Mouse (Mus musculus) MEL (cell line): ENCODE results near the gene Lipa. TPM values are rescaled to one million over a fixed set of nuclear protein-coding genes. Genes with fewer than 3 reads are reported as not detected.

Experiments
- DNase-seq: peaks from one replicate; pipeline ENCODE4 v3.0.0; 2011; ENCODE audit warnings: low read depth, low spot score
- H3K27ac ChIP-seq: 2 replicates; pipeline ENCODE4 v1.5.1; 2012; ENCODE audit warnings: low read depth, mild to moderate bottlenecking, control low read depth, low read length, moderate library complexity; ENCODE audit not compliant: control insufficient read depth
- H3K27me3 ChIP-seq, 2 experiments: fragments of 150-350 bp in 1 of 2; sonication (generic) in 1 of 2; 2 replicates each; pipeline ENCODE4 v1.6.1; 2012; ENCODE audit warnings: low read length in 2 of 2, mild to moderate bottlenecking in 2 of 2, improper control_type of control experiment in 1 of 2, moderate library complexity in 1 of 2; ENCODE audit not compliant: insufficient read depth in 2 of 2, control insufficient read depth in 1 of 2
- H3K36me3 ChIP-seq, 2 experiments: 2 replicates each; pipeline ENCODE4 v1.6.1; 2012 to 2014; ENCODE audit warnings: low read length in 2 of 2, improper control_type of control experiment in 1 of 2, inconsistent platforms in 1 of 2, mild to moderate bottlenecking in 1 of 2; ENCODE audit not compliant: insufficient read depth in 2 of 2, control insufficient read depth in 1 of 2
- H3K4me1 ChIP-seq, 2 experiments: fragments of 150-350 bp in 1 of 2; sonication (generic) in 1 of 2; 2 replicates each; pipeline ENCODE4 v1.6.1; 2012; ENCODE audit warnings: low read length in 2 of 2, improper control_type of control experiment in 1 of 2, mild to moderate bottlenecking in 1 of 2; ENCODE audit not compliant: insufficient read depth in 2 of 2, control insufficient read depth in 1 of 2
- H3K4me3 ChIP-seq, 2 experiments: fragments of 150-350 bp in 1 of 2; sonication (generic) in 1 of 2; 2 replicates each; pipeline ENCODE4 v1.5.1; 2012; ENCODE audit warnings: low read depth in 2 of 2, low read length in 2 of 2, mild to moderate bottlenecking in 2 of 2, moderate library complexity in 2 of 2, control low read depth in 1 of 2, improper control_type of control experiment in 1 of 2; ENCODE audit not compliant: control insufficient read depth in 1 of 2, insufficient read depth in 1 of 2
- H3K79me2 ChIP-seq: 2 replicates; pipeline ENCODE4 v1.6.1; 2012; ENCODE audit warnings: mild to moderate bottlenecking, low read length, moderate library complexity; ENCODE audit not compliant: control insufficient read depth, poor library complexity, insufficient read depth
- H3K9ac ChIP-seq: 2 replicates; pipeline ENCODE4 v1.6.1; 2012; ENCODE audit warnings: low read depth, mild to moderate bottlenecking, control low read depth, low read length, moderate library complexity; ENCODE audit not compliant: control insufficient read depth, poor library complexity, severe bottlenecking
- H3K9me3 ChIP-seq: fragments of 150-350 bp; sonication (generic); replicated peaks from 2 replicates; pipeline ENCODE4 v1.6.1; 2012; ENCODE audit warnings: mild to moderate bottlenecking, low read length, improper control_type of control experiment, moderate library complexity; ENCODE audit not compliant: insufficient read depth
- CTCF ChIP-seq, 3 experiments: IDR thresholded peaks in 2 of 3; conservative IDR thresholded peaks in 1 of 3; 2 replicates each; pipeline ENCODE4 v1.5.1; 2011 to 2012; ENCODE audit warnings: low read length in 3 of 3, low read depth in 2 of 3, mild to moderate bottlenecking in 2 of 3, improper control_type of control experiment in 1 of 3, inconsistent platforms in 1 of 3, mixed read lengths in 1 of 3, moderate library complexity in 1 of 3; ENCODE audit not compliant: control insufficient read depth in 1 of 3, insufficient read depth in 1 of 3, poor library complexity in 1 of 3, severe bottlenecking in 1 of 3
- E2F4 ChIP-seq: IDR thresholded peaks from 2 replicates; pipeline ENCODE4 v1.6.1; 2011; ENCODE audit warnings: low read depth, low read length, improper control_type of control experiment, borderline replicate concordance
- GABPA ChIP-seq: IDR thresholded peaks from 2 replicates; pipeline ENCODE4 v1.6.1; 2012; ENCODE audit warnings: low read depth, mild to moderate bottlenecking, inconsistent platforms, low read length, improper control_type of control experiment, moderate library complexity
- GATA1 ChIP-seq: IDR thresholded peaks from 2 replicates; pipeline ENCODE4 v1.6.1; 2011; ENCODE audit warnings: low read depth, low read length, improper control_type of control experiment
- MAX ChIP-seq: IDR thresholded peaks from 2 replicates; pipeline ENCODE4 v1.6.1; 2011; ENCODE audit warnings: low read length, improper control_type of control experiment
- MYB ChIP-seq: IDR thresholded peaks from 2 replicates; pipeline ENCODE4 v1.6.1; 2011; ENCODE audit warnings: mild to moderate bottlenecking, low read depth, low read length, improper control_type of control experiment
- MYC ChIP-seq: IDR thresholded peaks from 2 replicates; pipeline ENCODE4 v1.6.1; 2011; ENCODE audit warnings: low read depth, mild to moderate bottlenecking, low read length, improper control_type of control experiment, moderate library complexity
- NELFE ChIP-seq: IDR thresholded peaks from 2 replicates; pipeline ENCODE4 v1.6.1; 2011; ENCODE audit warnings: low read depth, low read length, improper control_type of control experiment
- POLR2A ChIP-seq, 2 experiments: IDR thresholded peaks; 2 replicates each; pipeline ENCODE4 v1.6.1; 2011 to 2012; ENCODE audit warnings: low read length in 2 of 2, mild to moderate bottlenecking in 2 of 2, control low read depth in 1 of 2, improper control_type of control experiment in 1 of 2, low read depth in 1 of 2, moderate library complexity in 1 of 2; ENCODE audit not compliant: control insufficient read depth in 1 of 2, insufficient read depth in 1 of 2, poor library complexity in 1 of 2
- POLR2AphosphoS5 ChIP-seq: IDR thresholded peaks from 2 replicates; pipeline ENCODE4 v1.6.1; 2012; ENCODE audit warnings: low read depth, borderline replicate concordance, mild to moderate bottlenecking, inconsistent platforms, low read length, moderate library complexity, mixed read lengths
- RAD21 ChIP-seq: IDR thresholded peaks from 2 replicates; pipeline ENCODE4 v1.6.1; 2011; ENCODE audit warnings: mild to moderate bottlenecking, low read depth, low read length, improper control_type of control experiment
- RCOR1 ChIP-seq: IDR thresholded peaks from 2 replicates; pipeline ENCODE4 v1.6.1; 2012; ENCODE audit warnings: low read depth, mild to moderate bottlenecking, inconsistent platforms, low read length, improper control_type of control experiment
- TAL1 ChIP-seq: IDR thresholded peaks from 2 replicates; pipeline ENCODE4 v1.6.1; 2012; ENCODE audit warnings: mild to moderate bottlenecking, inconsistent platforms, low read length, moderate library complexity, mixed read lengths
- TCF12 ChIP-seq: IDR thresholded peaks from 2 replicates; pipeline ENCODE4 v1.6.1; 2014; ENCODE audit warnings: low read depth, mild to moderate bottlenecking, inconsistent platforms, low read length, improper control_type of control experiment, moderate library complexity
- UBTF ChIP-seq: IDR thresholded peaks from 2 replicates; pipeline ENCODE4 v1.6.1; 2012; ENCODE audit warnings: low read depth, mild to moderate bottlenecking, inconsistent platforms, low read length, improper control_type of control experiment, moderate library complexity, borderline replicate concordance; ENCODE audit not compliant: insufficient read depth
- USF1 ChIP-seq: IDR thresholded peaks from 2 replicates; pipeline ENCODE4 v1.6.1; 2014; ENCODE audit warnings: low read depth, mild to moderate bottlenecking, inconsistent platforms, low read length, improper control_type of control experiment, moderate library complexity
- USF2 ChIP-seq, 2 experiments: IDR thresholded peaks; 2 replicates each; pipeline ENCODE4 v1.6.1; 2011 to 2012; ENCODE audit warnings: improper control_type of control experiment in 2 of 2, low read length in 2 of 2, borderline replicate concordance in 1 of 2, inconsistent platforms in 1 of 2, low read depth in 1 of 2, mild to moderate bottlenecking in 1 of 2; ENCODE audit not compliant: insufficient read depth in 1 of 2
- ZC3H11A ChIP-seq: IDR thresholded peaks from 2 replicates; pipeline ENCODE4 v1.6.1; 2012; ENCODE audit warnings: low read depth, mild to moderate bottlenecking, inconsistent platforms, low read length, improper control_type of control experiment
- ZKSCAN1 ChIP-seq: IDR thresholded peaks from 2 replicates; pipeline ENCODE4 v1.6.1; 2012; ENCODE audit warnings: low read depth, mild to moderate bottlenecking, inconsistent platforms, low read length, improper control_type of control experiment, moderate library complexity
- polyA plus RNA-seq, 2 experiments: library from polyadenylated mRNA; stranded (reverse) in 1 of 2; unstranded in 1 of 2; fragments of >175 nt in 1 of 2; fragments of >200 nt in 1 of 2; gene quantifications; 2 replicates each; pipeline versions ENCODE4 v1.2.1 to v1.2.4; 2012; ENCODE audit warnings: low replicate concordance in 2 of 2, low read depth in 1 of 2; ENCODE audit not compliant: insufficient read length in 2 of 2, insufficient read depth in 1 of 2, missing spikeins in 1 of 2
- total RNA-seq: library from RNA; depleted of rRNA; stranded (reverse); fragments of 300-350 nt; gene quantifications from 2 replicates; pipeline ENCODE4 v1.2.3, GENCODE M21; 2012

The Lipa gene
- total and polyA plus RNA-seq, 3 experiments, result 7.6 to 13.8 TPM; not detected in 1

GRCm38 (mm10) chr19:34553522-34553921 lies 26.2 kb upstream of the Lipa start:
- no peaks in the 10 kb centered on the region for H3K27me3 ChIP-seq
- peaks cover 0 to 2% of the 10 kb centered on the region in 2 experiments; a peak in 2 of 4 replicates for H3K4me1 ChIP-seq
- no peaks in the 10 kb centered on the region for H3K79me2 ChIP-seq
- H3K9ac ChIP-seq, result no peak overlapping the region
- peaks cover 0 to 3% of the 10 kb centered on the region in 2 experiments; a peak in 2 of 4 replicates for H3K36me3 ChIP-seq
- H3K4me3 ChIP-seq, result no peak overlapping the region
- TF ChIP-seq UBTF, result no peak
- TF ChIP-seq MYB, result no peak
- TF ChIP-seq GABPA, result no peak
- TF ChIP-seq POLR2A (IDR thresholded peaks at IDR 0.05; ENCODE audit: control insufficient read depth in 1 of 2, insufficient read depth in 1 of 2, low read depth in 1 of 2, low read length in 2 of 2, poor library complexity in 1 of 2), result no peak
- no peak for TF ChIP-seq ZKSCAN1
- TF ChIP-seq TCF12, result no peak
- TF ChIP-seq NELFE, result no peak
- no peak for TF ChIP-seq RAD21
- TF ChIP-seq ZC3H11A, result no peak
- no peak for TF ChIP-seq POLR2AphosphoS5
- TF ChIP-seq USF2 (IDR thresholded peaks at IDR 0.05; ENCODE audit: borderline replicate concordance in 1 of 2, insufficient read depth in 1 of 2, low read depth in 1 of 2, low read length in 2 of 2), result no peak
- TF ChIP-seq CTCF (IDR thresholded peaks at IDR 0.05 in 2 of 3, conservative IDR thresholded peaks at IDR 0.05 in 1 of 3; ENCODE audit: control insufficient read depth in 1 of 3, insufficient read depth in 1 of 3, low read depth in 2 of 3, low read length in 3 of 3, poor library complexity in 1 of 3, severe bottlenecking in 1 of 3), result no peak
- no peak for TF ChIP-seq USF1
- no peak for TF ChIP-seq TAL1
- no peak for TF ChIP-seq E2F4
- TF ChIP-seq MYC, result no peak
- TF ChIP-seq RCOR1, result no peak
- no peak for TF ChIP-seq MAX
- no peak for DNase-seq
- H3K9me3 ChIP-seq, result no peaks in the 10 kb centered on the region
- H3K27ac ChIP-seq, result no peak overlapping the region

GRCm38 (mm10) chr19:34553021-34553420 lies 25.7 kb upstream of the Lipa start:
- TF ChIP-seq RCOR1 (no peak), GATA1 (no peak)
- Histone ChIP-seq H3K4me3 (no peak overlapping the region), H3K9ac (no peak overlapping the region), H3K4me1 (peaks cover 0 to 2% of the 10 kb centered on the region in 2 experiments; a peak in 2 of 4 replicates), H3K27ac (no peak overlapping the region), H3K27me3 (no peaks in the 10 kb centered on the region), H3K36me3 (peaks cover 0 to 3% of the 10 kb centered on the region in 2 experiments; a peak in 2 of 4 replicates), H3K9me3 (no peaks in the 10 kb centered on the region), H3K79me2 (no peaks in the 10 kb centered on the region)
- DNase-seq, result no peak
